Mouse (Mus musculus): Measurements from ENCODE around the gene Lef1. TPM values are rescaled to one million over a fixed set of nuclear protein-coding genes. Genes with fewer than 3 reads are reported as not detected.
A peak's percentile ranks its signal among the peaks of the same experiment; 100 is the strongest.

Gene Lef1
- 60.8 and 68.4 TPM in 2 replicates for polyA plus RNA-seq (2014; fragmentation: Nextera tagmentation; extraction: Ambion mirVana)

- peaks cover 30% of the 10 kb centered on the region for H3K4me1 ChIP-seq (ENCODE audit: control insufficient read depth, insufficient read depth, low read length)
These were observed at the start of gene Lef1 for GRCm38 (mm10) chr3:131110191-131111150. Gene Lef1 (plus strand): TSS chr3:131110471.

DNA sequence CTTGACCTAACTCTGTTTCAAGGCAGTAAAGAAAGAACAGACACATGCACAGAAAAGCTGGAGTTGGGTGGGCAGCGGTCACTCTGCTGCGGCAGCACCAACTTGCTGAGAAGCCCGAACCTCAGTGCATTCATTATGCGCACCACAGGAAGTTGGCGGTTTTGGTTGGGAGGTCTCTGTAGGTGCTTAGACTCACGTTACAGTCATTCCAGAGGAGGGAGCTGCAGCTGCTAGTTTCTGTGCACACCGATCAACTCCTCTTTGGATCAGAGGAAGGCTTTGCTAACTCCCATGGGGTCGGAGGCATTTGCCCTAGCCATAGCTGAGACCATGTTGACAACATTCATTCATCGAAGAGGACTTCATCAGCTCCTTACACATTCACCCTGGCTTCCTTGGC is 45.3 kb upstream of the Lef1 start:
- Histone ChIP-seq H3K4me2 (ENCODE audit: low read depth, severe bottlenecking) (no peak overlapping the region), H3K27me3 (ENCODE audit: control insufficient read depth, insufficient read depth, low read length) (no peaks in the 10 kb centered on the region), H3K27ac (replicated peaks; ENCODE audit: low read depth, low read length) (no peak overlapping the region), H3K9ac (ENCODE audit: low read length) (no peak overlapping the region), H3K4me3 (ENCODE audit: low read depth, low read length) (no peak overlapping the region), H3K36me3 (ENCODE audit: control insufficient read depth, insufficient read depth, low read length) (no peaks in the 10 kb centered on the region), H3K9me3 (ENCODE audit: control insufficient read depth, low read length) (no peaks in the 10 kb centered on the region; the same call in 1 of the 2 replicates), H3K4me1 (ENCODE audit: control insufficient read depth, insufficient read depth, low read length) (peaks cover 12% of the 10 kb centered on the region)
- WGBS: 84% methylated on average over 9 of the region's 9 CpGs
- no peak for ATAC-seq (ENCODE audit: insufficient number of reproducible peaks, low FRiP score, low TSS enrichment, low read depth)
- DNase-seq (ENCODE audit: low spot score): no peak

More at GRCm38 (mm10) chr3:131110191-131111150, at the start of gene Lef1:
- Histone ChIP-seq H3K9me3 (ENCODE audit: control insufficient read depth, low read length) (no peaks in the 10 kb centered on the region), H3K9ac (ENCODE audit: low read length) (peak within 1 kb of the TSS; percentile 88), H3K36me3 (ENCODE audit: control insufficient read depth, insufficient read depth, low read length) (no peaks in the 10 kb centered on the region), H3K4me3 (ENCODE audit: low read depth, low read length) (peak within 1 kb of the TSS; percentile 81), H3K27me3 (ENCODE audit: control insufficient read depth, insufficient read depth, low read length) (peaks cover 24% of the 10 kb centered on the region), H3K4me2 (ENCODE audit: low read depth, severe bottlenecking) (peak within 1 kb of the TSS; percentile 93), H3K27ac (replicated peaks; ENCODE audit: low read depth, low read length) (peak within 1 kb of the TSS; percentile 78)
- ATAC-seq (ENCODE audit: insufficient number of reproducible peaks, low FRiP score, low TSS enrichment, low read depth): peak; percentile 45; the same call in 1 of the 2 replicates
- under 1% methylated on average over 64 of the region's 69 CpGs for WGBS
- peak; percentile 84 for DNase-seq (ENCODE audit: low spot score)

DNA sequence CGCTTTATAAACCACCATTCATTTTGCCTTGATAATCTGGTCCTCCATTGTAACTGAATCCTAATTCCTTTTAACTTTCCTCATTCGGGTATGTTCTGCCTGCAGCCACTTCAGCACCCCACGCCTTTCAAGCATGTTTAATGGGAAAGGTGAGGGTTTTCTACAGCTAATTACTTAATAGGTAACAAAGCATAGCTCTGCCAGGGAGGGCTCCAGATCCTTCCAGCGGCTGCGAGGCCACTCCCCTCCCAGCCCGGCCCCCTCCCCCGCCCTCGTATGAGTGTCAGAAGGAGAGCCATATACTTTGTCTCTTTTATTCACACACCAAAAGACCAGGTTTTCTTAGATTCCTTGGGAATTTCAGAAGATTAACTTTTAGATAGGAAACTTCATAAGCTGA is 44.1 kb upstream of the Lef1 start:
- Histone ChIP-seq H3K27ac (replicated peaks; ENCODE audit: low read depth, low read length) (no peak overlapping the region), H3K4me3 (ENCODE audit: low read depth, low read length) (no peak overlapping the region), H3K4me2 (ENCODE audit: low read depth, severe bottlenecking) (no peak overlapping the region), H3K27me3 (ENCODE audit: control insufficient read depth, insufficient read depth, low read length) (no peaks in the 10 kb centered on the region), H3K9me3 (ENCODE audit: control insufficient read depth, low read length) (no peaks in the 10 kb centered on the region; the same call in 1 of the 2 replicates), H3K36me3 (ENCODE audit: control insufficient read depth, insufficient read depth, low read length) (no peaks in the 10 kb centered on the region), H3K4me1 (ENCODE audit: control insufficient read depth, insufficient read depth, low read length) (peaks cover 12% of the 10 kb centered on the region), H3K9ac (ENCODE audit: low read length) (no peak overlapping the region)
- DNase-seq (ENCODE audit: low spot score) (no peak), ATAC-seq (ENCODE audit: insufficient number of reproducible peaks, low FRiP score, low TSS enrichment, low read depth) (no peak)
- WGBS: 20% methylated on average over 8 of the region's 8 CpGs

- Histone ChIP-seq H3K36me3 (ENCODE audit: control insufficient read depth, insufficient read depth, low read length) (no peaks in the 10 kb centered on the region), H3K27ac (replicated peaks; ENCODE audit: low read depth, low read length) (no peak overlapping the region), H3K4me3 (ENCODE audit: low read depth, low read length) (no peak overlapping the region), H3K27me3 (ENCODE audit: control insufficient read depth, insufficient read depth, low read length) (no peaks in the 10 kb centered on the region), H3K9ac (ENCODE audit: low read length) (no peak overlapping the region), H3K4me2 (ENCODE audit: low read depth, severe bottlenecking) (no peak overlapping the region), H3K9me3 (ENCODE audit: control insufficient read depth, low read length) (no peaks in the 10 kb centered on the region; the same call in 1 of the 2 replicates), H3K4me1 (ENCODE audit: control insufficient read depth, insufficient read depth, low read length) (peaks cover 12% of the 10 kb centered on the region)
- DNase-seq (ENCODE audit: low spot score): no peak
- no peak for ATAC-seq (ENCODE audit: insufficient number of reproducible peaks, low FRiP score, low TSS enrichment, low read depth)
- 86% methylated on average over 5 of the region's 5 CpGs for WGBS
These were observed 42.3 kb upstream of the Lef1 start for GRCm38 (mm10) chr3:131068000-131068399.

GRCm38 (mm10) chr3:131070210-131070609 is 40.1 kb upstream of the Lef1 start:
- H3K27ac ChIP-seq (replicated peaks; ENCODE audit: low read depth, low read length): no peak overlapping the region
- DNase-seq (ENCODE audit: low spot score): no peak
- no peak overlapping the region for H3K4me3 ChIP-seq (ENCODE audit: low read depth, low read length)
- peaks cover 9% of the 10 kb centered on the region for H3K4me1 ChIP-seq (ENCODE audit: control insufficient read depth, insufficient read depth, low read length)
- no peaks in the 10 kb centered on the region for H3K27me3 ChIP-seq (ENCODE audit: control insufficient read depth, insufficient read depth, low read length)
- 74% methylated on average over 7 of the region's 7 CpGs for WGBS
- no peaks in the 10 kb centered on the region; the same call in 1 of the 2 replicates for H3K9me3 ChIP-seq (ENCODE audit: control insufficient read depth, low read length)
- no peak overlapping the region for H3K9ac ChIP-seq (ENCODE audit: low read length)
- no peak for ATAC-seq (ENCODE audit: insufficient number of reproducible peaks, low FRiP score, low TSS enrichment, low read depth)
- no peaks in the 10 kb centered on the region for H3K36me3 ChIP-seq (ENCODE audit: control insufficient read depth, insufficient read depth, low read length)
- H3K4me2 ChIP-seq (ENCODE audit: low read depth, severe bottlenecking): no peak overlapping the region

GRCm38 (mm10) chr3:131072661-131073060 is 37.6 kb upstream of the Lef1 start:
- Histone ChIP-seq H3K36me3 (ENCODE audit: control insufficient read depth, insufficient read depth, low read length) (no peaks in the 10 kb centered on the region), H3K4me1 (ENCODE audit: control insufficient read depth, insufficient read depth, low read length) (no peaks in the 10 kb centered on the region), H3K9ac (ENCODE audit: low read length) (no peak overlapping the region), H3K27ac (replicated peaks; ENCODE audit: low read depth, low read length) (no peak overlapping the region), H3K9me3 (ENCODE audit: control insufficient read depth, low read length) (no peaks in the 10 kb centered on the region), H3K27me3 (ENCODE audit: control insufficient read depth, insufficient read depth, low read length) (no peaks in the 10 kb centered on the region), H3K4me2 (ENCODE audit: low read depth, severe bottlenecking) (no peak overlapping the region), H3K4me3 (ENCODE audit: low read depth, low read length) (no peak overlapping the region)
- WGBS: 39% methylated on average over 4 of the region's 4 CpGs
- DNase-seq (ENCODE audit: low spot score): no peak
- no peak for ATAC-seq (ENCODE audit: insufficient number of reproducible peaks, low FRiP score, low TSS enrichment, low read depth)

GRCm38 (mm10) chr3:131073946-131074345 is 36.3 kb upstream of the Lef1 start:
- Histone ChIP-seq H3K9me3 (ENCODE audit: control insufficient read depth, low read length) (no peaks in the 10 kb centered on the region), H3K4me3 (ENCODE audit: low read depth, low read length) (no peak overlapping the region), H3K9ac (ENCODE audit: low read length) (no peak overlapping the region), H3K36me3 (ENCODE audit: control insufficient read depth, insufficient read depth, low read length) (no peaks in the 10 kb centered on the region), H3K27me3 (ENCODE audit: control insufficient read depth, insufficient read depth, low read length) (no peaks in the 10 kb centered on the region), H3K4me1 (ENCODE audit: control insufficient read depth, insufficient read depth, low read length) (0 out of 2 replicates have a peak, but pooled peaks cover under 1% of the 10 kb centered on the region), H3K27ac (replicated peaks; ENCODE audit: low read depth, low read length) (no peak overlapping the region), H3K4me2 (ENCODE audit: low read depth, severe bottlenecking) (no peak overlapping the region)
- ATAC-seq (ENCODE audit: insufficient number of reproducible peaks, low FRiP score, low TSS enrichment, low read depth): no peak
- WGBS: 79% methylated on average over 4 of the region's 4 CpGs
- no peak for DNase-seq (ENCODE audit: low spot score)

DNA sequence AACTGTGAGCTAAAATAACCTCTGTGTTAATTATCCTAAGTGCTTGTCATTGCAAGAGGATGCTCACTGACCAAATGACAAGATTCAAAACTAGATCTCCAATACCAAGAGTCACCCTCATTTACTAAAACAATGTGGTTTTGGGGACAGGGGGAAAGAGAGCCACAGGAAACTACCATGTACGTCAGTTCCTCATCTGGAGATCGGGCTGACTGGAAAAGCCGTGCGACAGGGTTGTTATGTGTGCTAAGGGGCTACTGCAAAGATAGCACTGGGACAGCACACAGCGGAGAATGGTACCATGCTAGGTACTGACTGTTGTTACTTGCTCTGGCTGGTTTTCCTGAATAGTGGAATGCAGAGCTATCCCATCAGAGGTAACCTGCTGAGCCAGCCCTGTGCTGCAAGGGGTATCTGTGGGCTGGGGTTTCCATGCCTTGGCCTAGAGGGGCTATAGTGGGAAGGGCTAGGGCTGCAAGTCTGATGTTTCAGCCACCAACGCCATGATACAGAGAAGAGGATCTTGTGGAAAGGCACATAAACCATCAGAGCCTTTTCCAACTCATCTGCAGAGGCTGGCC is 32.1 kb upstream of the Lef1 start:
- no peaks in the 10 kb centered on the region for H3K36me3 ChIP-seq (ENCODE audit: control insufficient read depth, insufficient read depth, low read length)
- WGBS: 84% methylated on average over 6 of the region's 6 CpGs
- 0 out of 2 replicates have a peak, but pooled peaks cover 2% of the 10 kb centered on the region for H3K4me1 ChIP-seq (ENCODE audit: control insufficient read depth, insufficient read depth, low read length)
- no peak overlapping the region for H3K9ac ChIP-seq (ENCODE audit: low read length)
- ATAC-seq (ENCODE audit: insufficient number of reproducible peaks, low FRiP score, low TSS enrichment, low read depth) (no peak), DNase-seq (ENCODE audit: low spot score) (no peak)
- H3K27me3 ChIP-seq (ENCODE audit: control insufficient read depth, insufficient read depth, low read length): no peaks in the 10 kb centered on the region
- no peaks in the 10 kb centered on the region for H3K9me3 ChIP-seq (ENCODE audit: control insufficient read depth, low read length)
- H3K27ac ChIP-seq (replicated peaks; ENCODE audit: low read depth, low read length): no peak overlapping the region
- H3K4me2 ChIP-seq (ENCODE audit: low read depth, severe bottlenecking): no peak overlapping the region
- no peak overlapping the region for H3K4me3 ChIP-seq (ENCODE audit: low read depth, low read length)
